Mouse (Mus musculus): ENCODE data around the gene Colgalt1. TPM values are rescaled to one million over a fixed set of nuclear protein-coding genes. Genes with fewer than 3 reads are reported as not detected.

The Colgalt1 gene
- polyA plus RNA-seq, 1 experiment from 2014 or later: 56.2 TPM

GRCm38 (mm10) chr8:71592374-71593170, 18.2 kb upstream of the Colgalt1 start:
- peak; percentile 68 for ATAC-seq (replicated peaks)
- H3K36me3 ChIP-seq: no peaks in the 10 kb centered on the region
- H3K9me3 ChIP-seq: no peaks in the 10 kb centered on the region
- H3K4me2 ChIP-seq (replicated peaks): peak overlapping the region; percentile 89
- H3K9ac ChIP-seq (replicated peaks): peak overlapping the region; percentile 96
- H3K4me1 ChIP-seq: peaks cover 29% of the 10 kb centered on the region
- WGBS: 5% methylated on average over 60 of the region's 60 CpGs
- peak overlapping the region; percentile 87 for H3K4me3 ChIP-seq
- H3K27me3 ChIP-seq: no peaks in the 10 kb centered on the region
- peak overlapping the region; percentile 97 for H3K27ac ChIP-seq (replicated peaks)

DNA sequence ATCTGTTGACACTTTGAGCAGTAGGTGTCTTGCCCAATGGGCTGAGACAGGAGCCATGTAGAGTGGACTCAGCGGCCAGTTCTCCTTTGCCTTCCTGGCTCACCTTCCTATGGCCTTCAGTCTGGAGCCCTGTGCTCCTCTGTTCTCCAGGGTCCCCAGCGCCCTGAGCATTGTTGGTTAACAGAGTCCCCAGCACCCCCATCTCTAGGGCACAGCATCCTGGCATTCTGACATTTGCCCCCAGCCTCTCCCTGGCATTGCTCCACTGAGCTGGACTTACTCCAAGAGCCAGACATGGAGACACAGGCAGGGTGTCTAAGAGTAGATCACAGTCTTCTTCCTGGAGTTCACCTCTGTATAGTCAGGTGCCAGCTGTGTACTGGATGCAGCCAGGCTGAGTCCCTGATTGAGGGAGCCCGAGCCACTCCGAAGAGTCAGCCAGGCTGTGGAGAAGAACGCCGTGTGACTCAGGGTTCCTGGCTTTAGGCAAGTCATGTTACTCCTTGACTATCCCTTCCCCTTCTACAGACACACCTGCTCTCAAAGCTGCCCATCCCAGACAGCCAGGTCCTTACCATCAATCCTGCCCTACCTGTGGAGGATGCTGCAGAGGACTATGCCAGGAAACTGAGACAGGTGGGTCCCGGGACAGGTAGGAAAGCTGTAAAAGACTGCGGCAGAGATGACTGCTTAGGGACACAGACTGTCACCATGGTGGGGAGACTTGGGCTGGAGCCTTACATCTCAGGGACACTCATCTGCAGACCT, 17.1 kb upstream of the Colgalt1 start:
- 94% methylated on average over 8 of the region's 8 CpGs for WGBS
- H3K27me3 ChIP-seq: no peaks in the 10 kb centered on the region
- peaks cover 29% of the 10 kb centered on the region for H3K4me1 ChIP-seq
- H3K9ac ChIP-seq (replicated peaks): no peak overlapping the region
- no peak overlapping the region for H3K4me2 ChIP-seq (replicated peaks)
- no peak overlapping the region for H3K27ac ChIP-seq (replicated peaks)
- ATAC-seq (replicated peaks): no peak
- no peak overlapping the region for H3K4me3 ChIP-seq
- no peaks in the 10 kb centered on the region for H3K36me3 ChIP-seq
- no peaks in the 10 kb centered on the region for H3K9me3 ChIP-seq

GRCm38 (mm10) chr8:71594324-71594722, 16.5 kb upstream of the Colgalt1 start:
- Histone ChIP-seq H3K36me3 (no peaks in the 10 kb centered on the region), H3K4me1 (peaks cover 29% of the 10 kb centered on the region), H3K27me3 (no peaks in the 10 kb centered on the region), H3K9ac (replicated peaks) (no peak overlapping the region), H3K4me3 (no peak overlapping the region), H3K4me2 (replicated peaks) (no peak overlapping the region), H3K9me3 (no peaks in the 10 kb centered on the region), H3K27ac (replicated peaks) (no peak overlapping the region)
- ATAC-seq (replicated peaks): no peak
- 94% methylated on average over 4 of the region's 4 CpGs for WGBS

DNA sequence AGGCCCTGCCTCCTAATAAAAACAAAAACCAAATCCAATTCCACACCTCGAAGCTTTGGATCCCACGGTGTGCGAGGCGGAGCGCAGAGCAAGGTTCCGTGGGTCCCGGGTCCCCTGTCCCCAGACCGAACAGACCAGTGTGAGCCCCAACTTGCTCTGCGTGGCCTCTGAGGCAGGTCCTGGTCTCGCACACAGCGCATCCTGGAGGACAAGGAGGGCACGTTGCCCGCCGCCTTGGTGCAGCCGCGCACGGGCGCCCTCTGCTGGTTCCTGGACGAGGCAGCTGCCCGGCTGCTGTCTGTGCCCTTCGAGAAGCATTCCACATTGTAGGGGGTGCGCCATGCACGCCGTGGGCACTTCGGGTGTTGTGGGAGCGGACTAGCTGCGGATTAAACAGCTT, 14.9 kb upstream of the Colgalt1 start:
- no peaks in the 10 kb centered on the region for H3K36me3 ChIP-seq
- 0 out of 2 replicates have a peak overlapping the region, but pooled peaks have one; percentile 22 for H3K9ac ChIP-seq (replicated peaks)
- peak overlapping the region; percentile 31 for H3K4me2 ChIP-seq (replicated peaks)
- 6% methylated on average over 27 of the region's 27 CpGs for WGBS
- ATAC-seq (replicated peaks): peak; percentile 26
- H3K4me1 ChIP-seq: peaks cover 27% of the 10 kb centered on the region
- H3K4me3 ChIP-seq: peak overlapping the region; percentile 15
- no peaks in the 10 kb centered on the region for H3K9me3 ChIP-seq
- H3K27ac ChIP-seq (replicated peaks): no peak overlapping the region
- H3K27me3 ChIP-seq: peaks cover 6% of the 10 kb centered on the region; the same call in 1 of the 2 replicates

DNA sequence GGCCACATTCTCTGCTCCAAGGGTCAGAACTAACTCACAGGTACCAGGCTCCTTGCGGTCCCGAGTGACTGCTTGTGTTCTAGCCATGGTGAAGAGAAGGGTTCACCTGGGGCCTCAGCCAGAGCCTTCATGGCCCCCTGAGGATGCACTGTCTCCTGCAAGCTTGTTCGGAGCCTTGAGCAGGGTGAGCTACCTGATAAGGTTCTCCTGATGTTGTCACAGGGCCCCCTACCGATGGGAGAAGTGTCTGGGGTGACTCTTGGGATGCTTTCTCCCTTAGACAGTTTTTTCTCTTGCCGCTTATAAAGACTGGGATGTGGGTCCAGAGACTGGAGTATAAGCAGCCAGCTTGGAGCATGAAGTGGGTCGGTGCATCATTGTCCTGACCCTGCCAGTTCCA, 14.4 kb upstream of the Colgalt1 start:
- H3K4me1 ChIP-seq: peaks cover 21% of the 10 kb centered on the region
- H3K36me3 ChIP-seq: no peaks in the 10 kb centered on the region
- H3K27ac ChIP-seq (replicated peaks): no peak overlapping the region
- no peak overlapping the region for H3K9ac ChIP-seq (replicated peaks)
- H3K4me3 ChIP-seq: no peak overlapping the region
- peaks cover 10% of the 10 kb centered on the region; the same call in 1 of the 2 replicates for H3K27me3 ChIP-seq
- H3K4me2 ChIP-seq (replicated peaks): no peak overlapping the region
- no peaks in the 10 kb centered on the region for H3K9me3 ChIP-seq
- ATAC-seq (replicated peaks): no peak
- WGBS: 64% methylated on average over 6 of the region's 6 CpGs

DNA sequence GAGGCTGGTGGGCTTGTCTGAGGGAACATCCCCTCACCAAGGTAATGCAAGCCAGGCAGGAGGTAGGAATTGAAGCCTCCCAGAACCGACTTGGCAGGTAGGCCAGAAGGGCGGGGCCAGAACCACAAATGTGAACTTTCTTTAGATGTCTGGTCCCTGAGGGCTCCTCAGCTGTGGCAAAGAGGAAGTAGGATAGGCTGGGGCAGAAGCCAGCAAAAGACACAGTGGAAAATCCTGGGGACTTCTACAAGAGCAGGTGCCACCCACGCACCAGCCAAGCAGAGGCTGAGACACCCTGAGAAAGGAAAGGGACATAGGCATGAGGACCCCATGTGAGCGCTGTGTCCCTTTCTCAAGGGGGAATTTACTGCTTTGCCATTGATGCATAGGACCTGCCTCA, 14.0 kb upstream of the Colgalt1 start:
- H3K27me3 ChIP-seq: peaks cover 13% of the 10 kb centered on the region; the same call in 1 of the 2 replicates
- no peak overlapping the region for H3K4me3 ChIP-seq
- no peaks in the 10 kb centered on the region for H3K36me3 ChIP-seq
- 79% methylated on average over 4 of the region's 4 CpGs for WGBS
- peaks cover 19% of the 10 kb centered on the region for H3K4me1 ChIP-seq
- ATAC-seq (replicated peaks): no peak
- H3K9me3 ChIP-seq: no peaks in the 10 kb centered on the region
- H3K27ac ChIP-seq (replicated peaks): no peak overlapping the region
- H3K4me2 ChIP-seq (replicated peaks): no peak overlapping the region
- no peak overlapping the region for H3K9ac ChIP-seq (replicated peaks)

DNA sequence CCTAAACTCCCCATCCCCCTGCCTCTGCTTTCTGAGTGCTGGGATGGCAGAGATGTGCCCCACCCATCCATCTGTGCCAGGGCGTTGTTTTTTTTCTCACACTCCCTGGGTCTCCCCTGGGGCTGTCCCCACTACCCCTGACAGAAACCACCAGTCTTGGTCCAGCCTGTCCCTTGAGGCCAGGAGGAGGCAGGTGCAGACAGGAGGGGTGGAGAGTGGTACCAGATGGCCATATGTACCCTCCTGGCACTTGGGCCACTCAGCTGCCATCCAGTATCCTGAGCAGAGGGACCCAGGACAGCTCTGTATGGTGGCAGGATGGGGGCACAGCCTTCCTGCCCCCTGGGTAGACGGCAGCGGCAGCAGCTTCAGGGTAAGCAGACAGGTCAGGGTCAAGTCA, 13.3 kb upstream of the Colgalt1 start, which contains the start of gene Fam129c:
Gene Fam129c (plus strand): TSS at position 198 of the 400 bp plus-strand sequence.
- no peak within 1 kb of the TSS for H3K9ac ChIP-seq (replicated peaks)
- WGBS: 88% methylated on average over 3 of the region's 3 CpGs

DNA sequence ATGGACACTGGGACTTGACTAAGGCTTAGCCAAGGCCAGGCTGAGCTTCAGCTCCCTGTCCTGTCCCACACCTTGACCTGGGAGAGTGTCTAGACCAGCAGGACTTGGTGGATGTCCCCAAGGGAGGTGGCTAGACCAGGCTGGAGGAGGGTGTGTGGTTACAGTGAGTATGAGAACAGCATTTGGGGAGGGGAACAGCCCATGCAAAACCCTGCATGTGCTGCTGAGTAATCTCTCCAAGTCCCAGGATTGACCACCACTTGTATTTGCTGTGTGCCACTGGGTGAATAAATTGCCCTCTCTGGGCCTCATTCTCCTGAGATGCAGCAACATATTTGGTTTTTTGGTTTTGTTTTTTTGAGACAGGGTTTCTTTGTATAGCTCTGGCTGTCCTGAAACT, 12.4 kb upstream of the Colgalt1 start:
- no peaks in the 10 kb centered on the region for H3K36me3 ChIP-seq
- no peak overlapping the region for H3K27ac ChIP-seq (replicated peaks)
- no peak overlapping the region for H3K9ac ChIP-seq (replicated peaks)
- H3K27me3 ChIP-seq: peaks cover 29% of the 10 kb centered on the region
- ATAC-seq (replicated peaks): no peak
- H3K4me3 ChIP-seq: no peak overlapping the region
- H3K9me3 ChIP-seq: no peaks in the 10 kb centered on the region
- H3K4me1 ChIP-seq: peaks cover 23% of the 10 kb centered on the region
- H3K4me2 ChIP-seq (replicated peaks): no peak overlapping the region

More for the DNA sequence above, 13.3 kb upstream of the Colgalt1 start, which contains the start of gene Fam129c:
- Histone ChIP-seq H3K36me3 (no peaks in the 10 kb centered on the region), H3K4me2 (replicated peaks) (no peak within 1 kb of the TSS), H3K4me3 (no peak within 1 kb of the TSS), H3K4me1 (peaks cover 25% of the 10 kb centered on the region), H3K27ac (replicated peaks) (no peak within 1 kb of the TSS), H3K27me3 (peaks cover 20% of the 10 kb centered on the region), H3K9me3 (no peaks in the 10 kb centered on the region)
- ATAC-seq (replicated peaks): no peak

- peaks cover 33% of the 10 kb centered on the region for H3K27me3 ChIP-seq
- H3K4me1 ChIP-seq: peaks cover 19% of the 10 kb centered on the region
- H3K27ac ChIP-seq (replicated peaks): no peak overlapping the region
- no peaks in the 10 kb centered on the region for H3K36me3 ChIP-seq
- no peak for ATAC-seq (replicated peaks)
- H3K4me3 ChIP-seq: no peak overlapping the region
- WGBS: 94% methylated on average over 5 of the region's 5 CpGs
- H3K4me2 ChIP-seq (replicated peaks): no peak overlapping the region
- H3K9me3 ChIP-seq: no peaks in the 10 kb centered on the region
- no peak overlapping the region for H3K9ac ChIP-seq (replicated peaks)
These were observed 12.0 kb upstream of the Colgalt1 start for GRCm38 (mm10) chr8:71598841-71599240.

DNA sequence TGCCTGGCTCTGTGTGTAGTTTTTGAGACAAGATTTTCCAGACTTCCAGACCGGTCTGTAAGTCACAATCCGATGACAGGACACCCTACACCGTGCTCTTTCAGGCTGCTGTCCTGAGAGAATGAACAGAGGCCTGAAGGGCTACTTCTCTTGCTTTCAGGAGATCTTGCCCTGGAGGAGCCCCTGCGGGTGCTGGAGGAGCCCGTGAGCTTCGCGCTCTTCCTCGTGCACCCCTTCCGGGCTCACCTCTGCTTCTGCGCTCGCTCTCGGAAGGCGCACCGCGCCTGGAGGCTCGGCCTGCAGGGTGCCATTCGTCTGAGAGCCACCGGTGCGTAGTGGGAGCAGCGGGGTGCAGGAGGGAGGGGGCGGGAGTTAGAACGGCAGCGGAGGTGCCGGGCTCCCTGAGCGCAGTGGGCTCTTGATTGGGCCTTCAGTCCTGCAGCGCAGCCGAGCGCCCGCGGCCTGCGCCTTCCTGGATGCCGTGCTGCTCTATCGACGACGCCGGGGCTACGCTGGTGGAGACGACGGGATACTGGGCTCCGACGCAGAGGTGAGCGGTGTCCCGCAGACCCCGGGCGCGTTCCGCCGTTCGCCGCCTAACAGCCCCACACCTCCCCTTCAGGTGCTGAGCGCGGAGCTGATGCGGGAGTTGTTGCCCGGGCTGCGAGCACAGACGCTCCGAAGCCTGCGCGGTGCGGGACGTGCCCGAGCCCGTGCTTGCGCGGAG, 8.7 kb upstream of the Colgalt1 start:
- WGBS: 3% methylated on average over 60 of the region's 65 CpGs
- H3K27me3 ChIP-seq: peaks cover 34% of the 10 kb centered on the region
- H3K9me3 ChIP-seq: no peaks in the 10 kb centered on the region
- H3K27ac ChIP-seq (replicated peaks): 0 out of 2 replicates have a peak overlapping the region, but pooled peaks have one; percentile 9
- H3K4me2 ChIP-seq (replicated peaks): peak overlapping the region; percentile 44
- ATAC-seq (replicated peaks): peak; percentile 49
- H3K4me1 ChIP-seq: peaks cover 14% of the 10 kb centered on the region
- no peaks in the 10 kb centered on the region for H3K36me3 ChIP-seq
- peak overlapping the region; percentile 36 for H3K4me3 ChIP-seq
- peak overlapping the region; percentile 25 for H3K9ac ChIP-seq (replicated peaks)

- Histone ChIP-seq H3K27me3 (peaks cover 34% of the 10 kb centered on the region), H3K27ac (replicated peaks) (0 out of 2 replicates have a peak overlapping the region, but pooled peaks have one; percentile 9), H3K4me2 (replicated peaks) (peak overlapping the region; percentile 44), H3K4me3 (peak overlapping the region; percentile 36), H3K36me3 (no peaks in the 10 kb centered on the region), H3K4me1 (peaks cover 14% of the 10 kb centered on the region), H3K9me3 (no peaks in the 10 kb centered on the region), H3K9ac (replicated peaks) (peak overlapping the region; percentile 25)
- peak; percentile 70 for ATAC-seq (replicated peaks)
- WGBS: 1% methylated on average over 32 of the region's 32 CpGs
These were observed 8.0 kb upstream of the Colgalt1 start for GRCm38 (mm10) chr8:71602666-71603334.

Data from forebrain, embryonic 15.5 days (tissue).